In genomic region chr2:128903661-128904060, GRCm38 (mm10) we compare ENCODE assay signal across 16 mouse cellular contexts. TPM values are rescaled to one million over a fixed set of nuclear protein-coding genes. Genes with fewer than 3 reads are reported as not detected.
"Had no signal": no experiment of that assay in that cellular context is flagged by ENCODE, and none has a peak within 500 bp of the region (broad histone marks: within the 10 kb centered on the region; RNA-seq: fewer than 3 reads in every experiment).

No protein-coding gene starts in this region.

- H3K4me1 ChIP-seq: liver, embryonic 13.5 days; lung, embryonic 15.5 days; midbrain, embryonic 12.5 days; neural tube, embryonic 13.5 days had no signal

- H3K9ac ChIP-seq: liver, embryonic 13.5 days; liver, postnatal 0 days; lung, embryonic 15.5 days; midbrain, embryonic 12.5 days; neural tube, embryonic 13.5 days had no signal

- ATAC-seq: liver, postnatal 0 days; midbrain, embryonic 16.5 days had no signal

- H3K27me3 ChIP-seq: liver, embryonic 13.5 days; lung, embryonic 15.5 days; midbrain, embryonic 12.5 days; neural tube, embryonic 13.5 days had no signal

- H3K27ac ChIP-seq: kidney, postnatal 0 days; limb, embryonic 10.5 days; liver, embryonic 13.5 days; lung, embryonic 15.5 days; midbrain, embryonic 12.5 days; neural tube, embryonic 13.5 days had no signal

- H3K9me3 ChIP-seq: limb, embryonic 10.5 days; liver, embryonic 13.5 days; lung, embryonic 15.5 days; midbrain, embryonic 12.5 days had no signal

- H3K36me3 ChIP-seq: limb, embryonic 10.5 days; liver, embryonic 13.5 days; lung, embryonic 15.5 days; midbrain, embryonic 12.5 days; neural tube, embryonic 13.5 days had no signal

- H3K4me2 ChIP-seq: liver, embryonic 13.5 days; lung, embryonic 15.5 days; midbrain, embryonic 12.5 days; neural tube, embryonic 13.5 days had no signal

- DNase-seq: kidney, postnatal 36 days; liver, embryonic 13.5 days; liver, postnatal 0 days; lung, postnatal 14 days; retina, postnatal 1 day; right cerebral cortex, postnatal 4 days; spleen, adult 18-20 months; thymus, adult 18-20 months; thymus, postnatal 14 days had no signal

- H3K4me3 ChIP-seq: limb, embryonic 10.5 days; liver, embryonic 13.5 days; lung, embryonic 15.5 days; midbrain, embryonic 12.5 days; neural tube, embryonic 13.5 days had no signal

RNA-seq across cellular contexts. Expression of gene Fbln7, which starts 40.9 kb away (rescaled TPM):
- total RNA-seq: megakaryocyte-erythroid progenitor cell, adult 5-6 weeks had no signal
